Mouse (Mus musculus) liver, adult 10 weeks (tissue): ENCODE measurements around the gene Lamc3. TPM values are rescaled to one million over a fixed set of nuclear protein-coding genes. Genes with fewer than 3 reads are reported as not detected.

Experiments used
- polyA plus RNA-seq: library from polyadenylated mRNA; stranded (reverse); fragments of 350-450 nt; fragmentation: Illumina TruSeq; extraction: RNeasy Lipid Tissue Mini Kit (QIAGEN cat#74804); gene quantifications from one replicate; pipeline ENCODE4 v1.2.3, GENCODE M21; 2014; ENCODE audit warnings: low read depth, low replicate concordance

Gene Lamc3
- polyA plus RNA-seq, result 0.08 TPM

DNA sequence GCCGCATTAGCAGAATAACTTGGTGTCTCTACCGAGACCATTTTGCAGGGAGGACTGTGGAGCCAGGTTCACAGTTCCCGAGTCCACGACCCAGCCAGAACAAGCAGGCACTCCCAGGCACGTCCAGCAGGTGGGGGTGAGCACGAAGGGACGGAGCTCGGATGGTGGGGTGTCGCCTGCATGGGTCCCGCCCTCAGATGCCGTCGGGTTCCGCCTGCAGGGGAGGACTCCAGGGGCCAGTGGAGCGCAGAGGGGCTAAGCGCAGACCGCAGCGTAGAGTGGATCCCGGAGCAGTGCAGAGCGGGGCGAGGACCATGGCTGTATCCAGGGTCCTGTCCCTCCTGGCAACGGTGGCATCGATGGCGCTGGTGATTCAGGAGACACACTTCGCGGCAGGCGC lies at the start of gene Lamc3:
Gene Lamc3 (plus strand): TSS at position 262 of the 400 bp plus-strand sequence.

DNA sequence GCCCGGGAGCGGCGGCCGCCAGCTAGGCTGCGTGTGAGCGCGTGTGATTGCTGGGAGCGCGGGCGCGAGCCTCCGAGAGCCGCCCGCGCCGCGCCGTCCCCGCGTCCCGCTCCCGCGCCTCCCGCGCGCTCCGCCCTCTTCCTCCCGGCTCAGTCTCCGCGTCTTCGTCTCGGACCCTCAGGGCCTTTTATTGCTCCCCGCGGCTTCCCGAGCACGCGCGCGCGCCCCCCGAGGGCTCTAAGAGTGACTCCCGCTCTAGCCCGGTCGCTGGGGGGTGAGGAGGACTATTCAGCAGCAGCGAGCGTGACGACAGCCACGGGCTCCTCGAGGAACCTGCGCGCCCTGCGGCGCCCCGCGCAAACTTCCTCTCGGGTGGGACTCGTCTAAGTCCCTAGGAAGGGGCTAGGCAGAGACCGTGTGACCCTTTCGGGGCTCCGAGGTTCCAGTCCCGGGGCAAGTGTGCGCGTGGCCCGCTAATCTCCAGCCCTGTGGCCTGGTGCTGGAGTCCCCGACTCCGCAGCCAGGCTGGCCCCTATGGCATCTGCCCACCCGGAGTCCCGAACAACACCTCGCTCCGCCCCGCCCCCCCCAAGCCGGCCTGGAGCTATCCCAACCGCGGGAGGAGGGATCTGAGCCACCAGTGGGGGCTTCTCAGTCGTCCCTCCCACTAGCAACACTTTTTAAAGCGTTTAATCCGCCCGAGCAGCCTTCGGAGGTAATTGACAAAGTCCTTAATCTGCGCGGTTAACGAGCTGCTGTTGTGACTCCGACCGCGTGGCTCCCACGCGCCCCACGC lies 41.0 kb upstream of the Lamc3 start, which contains the start of gene Fibcd1:
Gene Fibcd1 (minus strand): TSS at position 110 of the 796 bp plus-strand sequence.

DNA sequence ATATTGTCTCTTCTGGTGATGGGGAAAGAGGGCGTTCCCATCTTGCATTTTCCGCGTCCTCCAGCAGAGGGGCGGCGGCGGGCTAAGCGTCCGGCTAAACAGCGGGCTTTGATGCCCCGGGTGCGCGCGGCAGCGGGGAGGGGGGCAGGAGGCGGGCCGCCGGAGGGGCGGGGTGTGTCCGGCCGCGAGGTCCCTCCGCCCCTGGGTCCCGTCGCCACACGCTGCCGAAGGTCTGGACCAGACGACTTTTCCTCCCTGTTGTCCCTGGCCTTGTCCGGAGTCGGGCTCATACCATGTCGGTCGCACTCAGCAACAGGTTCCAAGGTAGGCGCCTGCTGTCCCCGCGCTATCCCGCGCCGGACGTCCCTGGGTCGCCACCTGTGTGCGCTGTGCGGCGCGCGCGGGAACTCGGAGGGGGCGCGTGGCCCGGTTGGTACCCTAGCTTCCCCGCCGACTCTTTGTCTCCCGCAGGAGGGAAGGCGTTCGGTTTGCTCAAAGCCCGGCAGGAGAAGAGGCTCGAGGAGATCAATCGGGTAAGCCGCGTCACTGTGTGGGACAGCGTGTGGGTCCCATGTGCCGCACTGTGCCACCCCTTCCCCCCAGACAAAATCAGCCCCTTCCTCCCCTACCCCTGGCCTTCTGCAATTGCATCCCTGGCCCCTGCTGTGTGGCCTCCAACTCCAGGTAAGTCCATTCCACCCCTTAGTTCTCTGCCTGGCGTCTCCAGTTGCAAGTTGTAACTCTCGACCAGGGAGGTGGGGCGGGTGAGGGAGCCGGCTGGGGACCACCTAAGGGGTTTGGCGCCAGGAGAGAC lies 63.2 kb downstream of the Lamc3 start, which contains the start of gene Aif1l:
Gene Aif1l (plus strand): TSS at position 82 of the 814 bp plus-strand sequence.

DNA sequence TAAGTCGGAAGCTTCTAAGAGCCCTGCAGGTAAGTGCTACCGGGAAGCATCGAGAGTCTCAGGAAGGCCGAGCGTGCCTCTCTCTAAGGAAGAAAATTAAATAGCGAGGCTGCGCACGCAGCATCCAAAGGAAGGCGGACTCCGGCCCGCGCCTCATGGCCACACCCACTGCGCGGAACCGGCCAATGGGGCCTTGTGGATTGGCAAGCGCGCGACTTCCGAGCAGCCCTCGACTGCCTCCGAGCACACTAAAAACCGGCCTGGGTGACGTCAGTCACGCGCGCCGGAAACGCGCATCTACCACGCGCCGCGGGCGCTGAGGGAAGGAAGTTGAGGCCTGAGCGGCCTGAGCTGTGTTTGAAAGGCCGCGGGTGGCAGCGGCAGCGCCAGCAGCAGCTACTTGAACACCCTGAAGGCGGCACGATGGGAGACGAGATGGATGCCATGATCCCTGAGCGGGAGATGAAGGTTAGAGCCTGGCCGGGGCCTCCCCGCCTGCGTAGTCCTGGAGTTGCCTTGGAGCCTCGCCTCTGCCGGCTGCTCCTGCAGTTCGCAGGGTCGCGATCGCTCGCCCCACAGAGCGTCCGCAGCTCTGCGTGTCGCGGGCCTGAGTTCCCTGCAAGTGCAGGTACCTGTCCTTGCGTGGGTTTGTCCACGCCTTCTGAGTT lies 87.2 kb downstream of the Lamc3 start, which contains the start of gene Nup214:
Gene Nup214 (plus strand): TSS at position 296 of the 668 bp plus-strand sequence.

Other genes with a start within 250 kb of the Lamc3 start
- gene Prdm12, start 247.3 kb upstream of the Lamc3 start, polyA plus RNA-seq, result not detected
- 7.8 TPM for gene Exosc2, start 216.6 kb upstream of the Lamc3 start, polyA plus RNA-seq
- gene Abl1, start 198.9 kb upstream of the Lamc3 start, polyA plus RNA-seq, result 6.7 TPM
- not detected for gene Qrfp, start 76.7 kb upstream of the Lamc3 start, polyA plus RNA-seq
- gene Fibcd1, start 41.3 kb upstream of the Lamc3 start, polyA plus RNA-seq, result not detected
- 0.56 TPM for gene Aif1l, start 62.8 kb downstream of the Lamc3 start, polyA plus RNA-seq
- 11.0 TPM for gene Nup214, start 87.1 kb downstream of the Lamc3 start, polyA plus RNA-seq
- gene Fam78a, start 197.6 kb downstream of the Lamc3 start, polyA plus RNA-seq, result 0.19 TPM
- gene Plpp7, start 208.2 kb downstream of the Lamc3 start, polyA plus RNA-seq, result not detected